Mouse (Mus musculus) liver, embryonic 14.5 days (tissue): ENCODE measurements around the gene Lnx1.

Experiments used
- CTCF ChIP-seq: IDR thresholded peaks from 2 replicates; pipeline ENCODE4 v1.5.1; 2016; ENCODE audit warnings: antibody characterized with exemption, low read depth, control low read depth
- EP300 ChIP-seq: IDR thresholded peaks from 2 replicates; pipeline ENCODE4 v1.6.1; 2016; ENCODE audit warnings: antibody characterized with exemption, low read depth

GRCm38 (mm10) chr5:74613491-74614151, 89.1 kb downstream of the Lnx1 start:
- TF ChIP-seq EP300 (no peak), CTCF (no peak)
